Mouse (Mus musculus) MN1 (cell line): ENCODE results near the gene 1700018B08Rik.

Source experiments
- DNase-seq: peaks from one replicate; pipeline ENCODE4 v3.0.0-alpha.2; 2016; ENCODE audit warnings: low spot score

Gene 1700018B08Rik

DNA sequence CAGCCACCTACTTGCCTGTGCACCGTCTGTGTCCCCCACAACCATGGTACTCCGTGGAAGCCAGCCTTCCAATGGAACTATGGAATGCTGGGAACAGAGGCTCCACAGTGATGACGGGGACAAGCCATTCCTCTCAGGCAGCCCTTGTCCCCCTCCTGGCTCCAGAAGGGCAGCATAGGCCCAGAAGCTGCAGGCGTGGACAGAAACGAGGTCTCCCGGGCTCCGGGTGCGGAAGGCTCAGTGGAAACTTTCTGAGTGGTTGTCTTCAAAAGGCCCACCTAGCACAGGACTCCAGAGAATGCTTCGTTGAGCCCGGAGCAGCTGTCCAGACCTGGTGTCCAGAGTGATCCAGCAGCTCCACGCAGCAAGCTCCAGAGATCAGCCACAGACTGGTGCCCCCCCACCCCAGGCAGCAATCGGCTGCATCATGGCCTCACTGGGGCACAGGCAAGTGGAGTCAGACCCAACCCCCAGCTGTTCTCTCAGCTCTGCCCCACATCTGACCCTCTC lies at the start of gene 1700018B08Rik:
Gene 1700018B08Rik (minus strand): TSS at position 45 of the 510 bp plus-strand sequence.
- DNase-seq: no peak

- no peak for DNase-seq
These were observed 49.2 kb upstream of the 1700018B08Rik start for GRCm38 (mm10) chr8:121593293-121593692.

DNA sequence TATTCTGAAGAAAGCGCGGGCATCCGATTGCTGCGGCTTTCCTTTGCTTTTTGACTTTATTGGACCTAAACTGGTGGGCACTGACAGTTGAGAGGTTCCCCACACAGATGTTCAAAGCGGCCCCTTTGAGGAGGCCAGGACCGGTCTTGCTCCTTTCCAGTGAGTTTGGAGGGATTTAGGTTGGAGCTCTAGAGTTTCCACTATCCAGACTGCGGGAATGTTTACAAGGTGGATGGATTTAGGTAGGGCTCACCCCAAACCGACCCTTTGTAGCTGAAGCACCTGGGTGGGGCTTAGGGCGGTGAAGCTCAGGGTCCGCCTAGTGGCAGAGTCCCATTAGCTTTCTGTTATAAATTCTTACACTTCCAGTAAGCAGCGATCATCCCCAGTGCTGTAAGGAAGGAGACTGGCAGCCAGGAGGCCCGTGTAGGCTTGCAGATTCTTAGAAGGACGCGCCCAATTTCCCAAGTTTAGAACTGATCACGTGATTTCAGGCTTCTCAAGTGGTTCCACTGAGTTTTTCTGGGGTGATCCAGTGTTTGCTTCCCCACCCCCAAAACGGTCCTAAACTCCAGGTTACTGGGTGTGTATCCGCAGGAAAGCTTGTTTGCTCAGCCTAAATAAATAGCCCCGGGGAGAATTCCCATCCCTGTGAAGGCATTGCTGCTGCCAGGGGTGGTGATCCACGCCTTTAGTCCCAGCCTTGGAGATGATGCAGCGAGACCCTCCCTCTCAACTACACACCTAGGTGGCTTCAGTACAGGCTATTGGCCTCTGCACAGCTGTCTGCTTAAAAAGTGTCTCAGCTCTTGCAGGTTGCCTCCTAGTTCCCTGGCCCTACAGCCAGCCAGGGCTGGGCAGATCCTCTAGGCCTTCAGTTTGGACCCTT lies 47.3 kb upstream of the 1700018B08Rik start:
- peak; percentile 90 for DNase-seq

- DNase-seq: peak; percentile 99
These were observed 46.4 kb upstream of the 1700018B08Rik start, which contains the start of gene Map1lc3b for GRCm38 (mm10) chr8:121590203-121591177. Map1lc3b (plus strand) TSS chr8:121590361.

GRCm38 (mm10) chr8:121589205-121589726 lies 45.1 kb upstream of the 1700018B08Rik start:
- DNase-seq: no peak

- no peak for DNase-seq
These were observed 44.6 kb upstream of the 1700018B08Rik start for GRCm38 (mm10) chr8:121588750-121589149.

DNA sequence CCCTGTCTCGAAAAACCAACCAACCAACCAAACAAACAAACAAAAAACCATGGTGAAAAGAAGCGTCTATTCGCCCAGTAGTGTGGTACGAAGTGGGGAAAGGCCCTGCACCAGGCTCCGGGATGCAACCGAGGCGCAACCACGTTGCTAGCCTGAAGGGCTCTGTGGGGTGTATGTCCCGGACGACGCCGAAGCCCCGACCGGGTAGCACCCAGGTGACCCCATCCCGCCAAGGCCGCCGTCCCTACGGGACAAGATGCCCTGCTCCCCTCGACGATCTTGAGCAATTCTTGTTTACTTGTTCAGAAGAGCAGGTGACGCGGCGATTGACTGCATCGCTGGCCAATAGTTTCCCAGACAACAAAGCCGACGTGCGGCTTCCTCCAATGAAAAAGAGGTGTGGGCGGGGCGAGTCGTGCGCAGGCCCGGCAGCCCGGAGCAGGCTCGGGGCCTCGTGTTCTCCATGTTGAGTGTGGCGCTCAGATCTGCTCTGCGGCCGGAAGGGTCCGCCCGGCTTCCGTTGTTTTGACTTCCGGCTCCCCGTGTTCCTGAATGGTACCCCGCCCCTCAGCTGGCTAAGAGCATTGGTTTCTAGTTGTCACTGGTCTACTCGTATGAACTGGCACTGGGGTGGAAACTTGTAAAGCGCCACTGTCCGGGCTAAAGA lies 41.2 kb upstream of the 1700018B08Rik start:
- DNase-seq: peak; percentile 100

DNA sequence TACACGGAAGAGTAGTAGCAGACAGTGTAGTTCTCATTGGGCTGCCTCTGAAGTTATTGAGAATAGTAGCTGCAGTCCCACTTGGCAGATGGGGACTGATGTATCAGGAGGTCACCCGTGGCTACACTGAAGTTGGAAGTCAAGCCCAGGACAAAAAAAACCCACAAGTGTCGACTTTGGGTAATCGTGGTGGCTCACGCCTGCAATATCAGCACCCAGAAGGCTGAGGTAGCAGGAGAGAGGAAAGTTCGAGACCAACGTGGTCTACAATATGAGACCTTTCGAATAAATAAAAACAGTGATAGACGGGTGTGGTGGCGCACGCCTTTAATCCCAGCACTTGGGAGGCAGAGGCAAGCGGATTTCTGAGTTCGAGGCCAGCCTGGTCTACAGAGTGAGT lies 40.6 kb upstream of the 1700018B08Rik start:
- peak; percentile 61 for DNase-seq

DNA sequence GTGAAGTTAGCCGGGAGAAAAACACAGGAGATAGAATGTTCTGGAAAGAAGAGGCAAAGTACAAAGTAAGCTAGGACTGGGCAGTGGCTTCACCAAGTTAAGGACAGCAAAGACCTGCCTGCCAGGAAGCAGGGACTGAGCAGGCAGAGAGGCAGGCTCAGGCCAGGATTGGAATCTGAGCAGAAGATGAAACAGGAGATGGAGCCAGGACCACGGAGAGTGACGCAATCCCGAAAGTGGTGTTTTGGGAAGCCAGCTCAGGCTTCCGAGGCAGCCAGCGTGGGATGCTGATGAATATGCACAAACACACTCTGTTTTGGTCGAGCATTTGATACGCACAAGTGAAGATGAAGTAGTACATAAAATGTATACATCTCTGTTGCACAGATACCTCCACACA lies 39.5 kb upstream of the 1700018B08Rik start:
- peak; percentile 82 for DNase-seq

- peak; percentile 57 for DNase-seq
These were observed 36.3 kb upstream of the 1700018B08Rik start for GRCm38 (mm10) chr8:121580465-121580864.

GRCm38 (mm10) chr8:121578676-121579451 lies 34.7 kb upstream of the 1700018B08Rik start, which contains the start of gene Fbxo31:
Fbxo31 (minus strand) TSS chr8:121578806.
- DNase-seq: peak; percentile 89

- peak; percentile 59 for DNase-seq
These were observed 33.9 kb upstream of the 1700018B08Rik start for GRCm38 (mm10) chr8:121577751-121578675.

- peak; percentile 77 for DNase-seq
These were observed 31.5 kb upstream of the 1700018B08Rik start for GRCm38 (mm10) chr8:121575661-121576060.

GRCm38 (mm10) chr8:121573275-121573674 lies 29.2 kb upstream of the 1700018B08Rik start:
- DNase-seq: peak; percentile 99

DNA sequence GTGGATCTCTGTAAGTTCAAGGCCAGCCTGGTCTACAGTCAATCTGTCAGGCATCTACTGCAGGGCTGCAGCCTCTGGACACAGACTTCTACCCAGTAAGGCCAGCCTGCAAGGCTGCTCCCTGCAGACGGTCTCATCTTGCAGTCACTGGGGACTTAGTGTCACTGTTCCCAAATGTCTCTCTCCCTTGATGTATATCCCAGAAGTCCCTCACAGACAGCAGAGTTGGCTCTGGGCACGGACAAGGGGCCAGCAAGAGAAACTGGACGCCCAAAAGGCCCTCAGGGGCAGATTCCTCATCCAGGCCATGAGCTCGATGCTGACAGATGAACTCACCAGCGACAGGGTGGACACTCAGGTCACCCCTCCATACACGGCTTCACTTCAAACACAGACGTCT lies 28.0 kb upstream of the 1700018B08Rik start:
- no peak for DNase-seq

DNA sequence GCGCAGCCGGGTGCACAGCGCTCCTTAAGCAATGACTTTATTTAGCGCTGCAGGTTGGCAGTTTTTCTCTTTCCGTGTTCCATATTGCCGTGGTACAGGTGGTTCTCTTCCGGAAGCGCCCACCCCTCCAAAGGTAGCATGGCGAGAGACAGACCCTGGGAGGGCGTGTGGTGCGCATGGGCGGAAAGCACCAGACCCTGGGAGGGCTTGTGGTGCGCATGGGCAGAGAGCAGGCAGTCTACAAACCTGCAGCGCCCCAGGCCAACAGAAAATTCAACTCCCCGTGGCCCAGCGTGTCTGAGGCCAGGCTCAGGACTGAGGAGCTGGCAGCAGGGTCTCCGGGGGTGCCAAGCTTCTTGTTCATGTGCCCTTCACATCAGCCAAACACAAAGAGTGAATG lies 26.7 kb upstream of the 1700018B08Rik start:
- DNase-seq: no peak

GRCm38 (mm10) chr8:121570335-121570734 lies 26.2 kb upstream of the 1700018B08Rik start:
- no peak for DNase-seq

GRCm38 (mm10) chr8:121568321-121568720 lies 24.2 kb upstream of the 1700018B08Rik start:
- no peak for DNase-seq

- no peak for DNase-seq
These were observed 19.6 kb upstream of the 1700018B08Rik start for GRCm38 (mm10) chr8:121563701-121564100.
